Comparison of ENCODE assay signal across 17 mouse cellular contexts in genomic region chr8:119646197-119646596, GRCm38 (mm10). TPM values are rescaled to one million over a fixed set of nuclear protein-coding genes. Genes with fewer than 3 reads are reported as not detected.
DNase-seq lines count a peak whose midpoint lies in the region; ATAC-seq and TF ChIP-seq lines count a peak whose summit lies in the region.
"Had no signal": no experiment of that assay in that cellular context is flagged by ENCODE, and none has a peak within 500 bp of the region (broad histone marks: within the 10 kb centered on the region; RNA-seq: fewer than 3 reads in every experiment).

No protein-coding gene starts in this region.

- no peak for ATAC-seq in heart, postnatal 0 days (ENCODE audit: insufficient read depth, low read depth)
- ATAC-seq in liver, embryonic 14.5 days (ENCODE audit: insufficient read depth), result no peak
- no peak for ATAC-seq in liver, embryonic 12.5 days
- ATAC-seq: midbrain, embryonic 13.5 days had no signal

- WGBS in heart, postnatal 0 days, result 74% methylated on average over 3 of the region's 3 CpGs
- 44% methylated on average over 3 of the region's 3 CpGs for WGBS in liver, embryonic 14.5 days (ENCODE audit: insufficient replicate concordance)
- 46% methylated on average over 3 of the region's 3 CpGs for WGBS in liver, embryonic 12.5 days (ENCODE audit: insufficient replicate concordance)

- intact Hi-C loops in heart, postnatal 14 days (cut with DNase I), result no loop called here

- TF ChIP-seq CTCF in heart, postnatal 0 days (IDR thresholded peaks at IDR 0.05; ENCODE audit: low read depth), result peak; percentile 2; the same call in 1 of the 2 replicates
- TF ChIP-seq CTCF in liver, embryonic 14.5 days (IDR thresholded peaks at IDR 0.05; ENCODE audit: low read depth), result peak; percentile 53
- TF ChIP-seq CTCF in E14TG2a.4 (conservative IDR thresholded peaks at IDR 0.05; ENCODE audit: low read length), result peak; percentile 82

- H3K27ac ChIP-seq in heart, postnatal 0 days (ENCODE audit: low read depth), result no peak overlapping the region
- no peak overlapping the region for H3K27ac ChIP-seq in liver, embryonic 14.5 days
- no peak overlapping the region for H3K27ac ChIP-seq in liver, embryonic 12.5 days
- H3K27ac ChIP-seq: embryonic facial prominence, embryonic 13.5 days; forebrain, embryonic 10.5 days; heart, embryonic 13.5 days; limb, embryonic 15.5 days; macrophage had no signal

- no peaks in the 10 kb centered on the region for H3K4me1 ChIP-seq in heart, postnatal 0 days (ENCODE audit: control insufficient read depth, insufficient read depth)
- no peaks in the 10 kb centered on the region for H3K4me1 ChIP-seq in liver, embryonic 14.5 days (replicated peaks; ENCODE audit: control insufficient read depth in 2 of 2, insufficient read depth in 2 of 2, low read length in 1 of 2)
- H3K4me1 ChIP-seq in liver, embryonic 12.5 days, result no peaks in the 10 kb centered on the region
- peaks cover 4% of the 10 kb centered on the region; the same call in 1 of the 2 replicates for H3K4me1 ChIP-seq in E14TG2a.4 (replicated peaks; ENCODE audit: low read depth, low read length)
- H3K4me1 ChIP-seq: embryonic facial prominence, embryonic 13.5 days; forebrain, embryonic 10.5 days; heart, embryonic 13.5 days had no signal

- no peaks in the 10 kb centered on the region for H3K9me3 ChIP-seq in heart, postnatal 0 days (replicated peaks; ENCODE audit: control insufficient read depth, low read length)
- no peaks in the 10 kb centered on the region for H3K9me3 ChIP-seq in liver, embryonic 14.5 days (ENCODE audit: control insufficient read depth, low read length)
- H3K9me3 ChIP-seq in liver, embryonic 12.5 days (replicated peaks), result 0 out of 2 replicates have a peak, but pooled peaks cover 7% of the 10 kb centered on the region
- H3K9me3 ChIP-seq in E14TG2a.4 (ENCODE audit: low read length), result peaks cover 11% of the 10 kb centered on the region
- H3K9me3 ChIP-seq: limb, embryonic 15.5 days; midbrain, embryonic 13.5 days had no signal

- no peak for DNase-seq in heart, postnatal 0 days (ENCODE audit: low spot score)
- DNase-seq in heart, postnatal 14 days, result no peak
- no peak for DNase-seq in liver, embryonic 14.5 days (ENCODE audit: low read depth in 3 of 3, low spot score in 3 of 3)
- DNase-seq in ZHBTc4 (ENCODE audit: low read depth, low spot score), result peak; percentile 70
- DNase-seq in c-Kit-positive CD71-positive TER-119-positive erythroid progenitor cells, embryonic 14.5 days (ENCODE audit: low spot score), result no peak
- no peak for DNase-seq in thymus, postnatal 4 days
- DNase-seq: cerebellum, adult 11-12 months; kidney, postnatal 10 days had no signal

- no peak for TF ChIP-seq EP300 in heart, postnatal 0 days (IDR thresholded peaks at IDR 0.05; ENCODE audit: low read depth)
- no peak for TF ChIP-seq EP300 in liver, embryonic 14.5 days (IDR thresholded peaks at IDR 0.05; ENCODE audit: low read depth)

- H3K4me3 ChIP-seq in heart, postnatal 0 days (ENCODE audit: low read depth, low read length), result no peak overlapping the region
- H3K4me3 ChIP-seq in liver, embryonic 14.5 days (ENCODE audit: insufficient read depth in 1 of 2, low read depth in 2 of 2, low read length in 2 of 2), result no peak overlapping the region
- H3K4me3 ChIP-seq in liver, embryonic 12.5 days, result no peak overlapping the region
- H3K4me3 ChIP-seq in E14TG2a.4 (replicated peaks; ENCODE audit: low read length), result no peak overlapping the region
- H3K4me3 ChIP-seq: embryonic facial prominence, embryonic 13.5 days; forebrain, embryonic 10.5 days; heart, embryonic 13.5 days; limb, embryonic 15.5 days; midbrain, embryonic 13.5 days had no signal

- H3K27me3 ChIP-seq in heart, postnatal 0 days (ENCODE audit: control insufficient read depth, insufficient read depth, low read length), result no peaks in the 10 kb centered on the region
- no peaks in the 10 kb centered on the region for H3K27me3 ChIP-seq in liver, embryonic 14.5 days (ENCODE audit: control insufficient read depth, insufficient read depth, low read length)
- peaks cover 12% of the 10 kb centered on the region; the same call in 1 of the 2 replicates for H3K27me3 ChIP-seq in liver, embryonic 12.5 days (replicated peaks)
- H3K27me3 ChIP-seq in E14TG2a.4 (ENCODE audit: insufficient read depth, low read length), result peaks cover 36% of the 10 kb centered on the region
- H3K27me3 ChIP-seq: embryonic facial prominence, embryonic 13.5 days; limb, embryonic 15.5 days; midbrain, embryonic 13.5 days had no signal

- no peak overlapping the region for H3K4me2 ChIP-seq in heart, postnatal 0 days (ENCODE audit: low read depth, low read length)
- H3K4me2 ChIP-seq in liver, embryonic 14.5 days (ENCODE audit: low read depth), result no peak overlapping the region
- H3K4me2 ChIP-seq in liver, embryonic 12.5 days, result no peak overlapping the region
- H3K4me2 ChIP-seq: embryonic facial prominence, embryonic 13.5 days; heart, embryonic 13.5 days; limb, embryonic 15.5 days; midbrain, embryonic 13.5 days had no signal

- no peaks in the 10 kb centered on the region for H3K36me3 ChIP-seq in heart, postnatal 0 days (replicated peaks; ENCODE audit: control insufficient read depth, insufficient read depth, low read length)
- no peaks in the 10 kb centered on the region for H3K36me3 ChIP-seq in liver, embryonic 14.5 days (replicated peaks; ENCODE audit: control insufficient read depth, insufficient read depth, low read depth)
- no peaks in the 10 kb centered on the region for H3K36me3 ChIP-seq in liver, embryonic 12.5 days
- H3K36me3 ChIP-seq in E14TG2a.4 (ENCODE audit: insufficient read depth, low read length), result no peaks in the 10 kb centered on the region
- H3K36me3 ChIP-seq: embryonic facial prominence, embryonic 13.5 days; forebrain, embryonic 10.5 days; heart, embryonic 13.5 days; limb, embryonic 15.5 days; midbrain, embryonic 13.5 days had no signal

- H3K9ac ChIP-seq in heart, postnatal 0 days (replicated peaks; ENCODE audit: low read depth, low read length), result no peak overlapping the region
- no peak overlapping the region for H3K9ac ChIP-seq in liver, embryonic 14.5 days (replicated peaks)
- no peak overlapping the region for H3K9ac ChIP-seq in liver, embryonic 12.5 days
- H3K9ac ChIP-seq: embryonic facial prominence, embryonic 13.5 days; heart, embryonic 13.5 days; limb, embryonic 15.5 days; midbrain, embryonic 13.5 days had no signal

RNA-seq across cellular contexts. Expression of gene Kcng4, which starts 10.7 kb away (rescaled TPM):
- total RNA-seq in heart, postnatal 0 days (2014; rRNA removed; ENCODE audit: low replicate concordance), result not detected in 2 replicates
- 0.04 and 0.10 TPM in 2 replicates for polyA plus RNA-seq in heart, postnatal 0 days (2015; fragmentation: Nextera tagmentation; extraction: Ambion mirVana)
- total RNA-seq in heart, postnatal 14 days (2021), result under 1 TPM; 0.10 to 0.33 TPM
- polyA plus RNA-seq in liver, embryonic 14.5 days (2012; rRNA removed), result not detected in 2 replicates
- polyA plus RNA-seq in liver, embryonic 14.5 days (2014; fragmentation: Nextera tagmentation; extraction: Ambion mirVana), result not detected in 2 replicates
- polyA plus RNA-seq in liver, embryonic 12.5 days (2016; fragmentation: Nextera tagmentation; extraction: Ambion mirVana), result not detected in 2 replicates
- polyA plus RNA-seq: C2C12; heart, embryonic 13.5 days; macrophage had no signal

RNA-seq across cellular contexts. Expression of gene Wfdc1, which starts 20.0 kb away (rescaled TPM):
- 44.1 and 55.0 TPM in 2 replicates for total RNA-seq in heart, postnatal 0 days (2014; rRNA removed; ENCODE audit: low replicate concordance)
- polyA plus RNA-seq in heart, postnatal 0 days (2015; fragmentation: Nextera tagmentation; extraction: Ambion mirVana), result 21.0 and 22.4 TPM in 2 replicates
- total RNA-seq in heart, postnatal 14 days (2021), result 10 to 100 TPM; 48.2 to 51.1 TPM
- polyA plus RNA-seq in liver, embryonic 14.5 days (2012; rRNA removed), result 0.95 and 0.99 TPM in 2 replicates
- polyA plus RNA-seq in liver, embryonic 14.5 days (2014; fragmentation: Nextera tagmentation; extraction: Ambion mirVana), result 1.3 and 2.1 TPM in 2 replicates
- 0.41 and 0.66 TPM in 2 replicates for polyA plus RNA-seq in liver, embryonic 12.5 days (2016; fragmentation: Nextera tagmentation; extraction: Ambion mirVana)
- polyA plus RNA-seq: C2C12, macrophage had no signal

RNA-seq across cellular contexts. Expression of gene Adad2, which starts 33.6 kb away (rescaled TPM):
- total RNA-seq in heart, postnatal 0 days (2014; rRNA removed; ENCODE audit: low replicate concordance), result not detected in 2 replicates
- not detected in 2 replicates for polyA plus RNA-seq in heart, postnatal 0 days (2015; fragmentation: Nextera tagmentation; extraction: Ambion mirVana)
- total RNA-seq in heart, postnatal 14 days (2021), result not detected
- polyA plus RNA-seq in liver, embryonic 14.5 days (2012; rRNA removed), result not detected in 2 replicates
- not detected in 2 replicates for polyA plus RNA-seq in liver, embryonic 14.5 days (2014; fragmentation: Nextera tagmentation; extraction: Ambion mirVana)
- 0.08 TPM in 1 of 2 replicates, not detected in the other for polyA plus RNA-seq in liver, embryonic 12.5 days (2016; fragmentation: Nextera tagmentation; extraction: Ambion mirVana)
- polyA plus RNA-seq: C2C12; embryonic facial prominence, embryonic 13.5 days; heart, embryonic 13.5 days; macrophage; midbrain, embryonic 13.5 days had no signal

RNA-seq across cellular contexts. Expression of gene Taf1c, which starts 41.2 kb away (rescaled TPM):
- 5.3 and 5.6 TPM in 2 replicates for total RNA-seq in heart, postnatal 0 days (2014; rRNA removed; ENCODE audit: low replicate concordance)
- polyA plus RNA-seq in heart, postnatal 0 days (2015; fragmentation: Nextera tagmentation; extraction: Ambion mirVana), result 3.4 and 3.7 TPM in 2 replicates
- total RNA-seq in heart, postnatal 14 days (2021), result 1 to 10 TPM; 4.0 to 4.2 TPM
- 6.6 and 6.9 TPM in 2 replicates for polyA plus RNA-seq in liver, embryonic 14.5 days (2012; rRNA removed)
- polyA plus RNA-seq in liver, embryonic 14.5 days (2014; fragmentation: Nextera tagmentation; extraction: Ambion mirVana), result 4.7 and 5.2 TPM in 2 replicates
- polyA plus RNA-seq in liver, embryonic 12.5 days (2016; fragmentation: Nextera tagmentation; extraction: Ambion mirVana), result 10.2 and 10.7 TPM in 2 replicates

RNA-seq across cellular contexts. Expression of gene Atp2c2, which starts 53.6 kb away (rescaled TPM):
- not detected in 2 replicates for total RNA-seq in heart, postnatal 0 days (2014; rRNA removed; ENCODE audit: low replicate concordance)
- polyA plus RNA-seq in heart, postnatal 0 days (2015; fragmentation: Nextera tagmentation; extraction: Ambion mirVana), result 0.12 and 0.21 TPM in 2 replicates
- total RNA-seq in heart, postnatal 14 days (2021), result under 1 TPM; 0.17 TPM
- 0.08 and 0.11 TPM in 2 replicates for polyA plus RNA-seq in liver, embryonic 14.5 days (2012; rRNA removed)
- 0.08 and 0.10 TPM in 2 replicates for polyA plus RNA-seq in liver, embryonic 14.5 days (2014; fragmentation: Nextera tagmentation; extraction: Ambion mirVana)
- 0.07 and 0.14 TPM in 2 replicates for polyA plus RNA-seq in liver, embryonic 12.5 days (2016; fragmentation: Nextera tagmentation; extraction: Ambion mirVana)
- polyA plus RNA-seq: macrophage; midbrain, embryonic 13.5 days had no signal

Comparison
In these comparisons a context has a peak if more than half of its experiments do, and no peak if none do; other contexts are left out.
1. CTCF ChIP-seq: peak in every context shown above with its lines; median percentile 82 in E14TG2a.4; 53 in liver, embryonic 14.5 days; 2 in heart, postnatal 0 days.